Mouse (Mus musculus) myocyte (in vitro differentiated cells): ENCODE data around the gene Wtip. TPM values are rescaled to one million over a fixed set of nuclear protein-coding genes. Genes with fewer than 3 reads are reported as not detected.

Experiments used
- H3K27me3 ChIP-seq: one replicate; pipeline ENCODE4 v1.6.1; 2011; ENCODE audit not compliant: control insufficient read depth, insufficient read depth, insufficient read length
- H3K36me3 ChIP-seq: one replicate; pipeline ENCODE4 v1.6.1; 2011; ENCODE audit not compliant: control insufficient read depth, insufficient read depth
- H3K4me2 ChIP-seq: one replicate; pipeline ENCODE4 v1.6.1; 2011; ENCODE audit warnings: low read depth, control low read depth
- H3K4me3 ChIP-seq: one replicate; pipeline ENCODE4 v1.5.1; 2011; ENCODE audit warnings: mild to moderate bottlenecking, control low read depth, moderate library complexity
- H3K79me2 ChIP-seq: one replicate; pipeline ENCODE4 v1.6.1; 2011; ENCODE audit not compliant: control insufficient read depth, insufficient read depth
- H3ac ChIP-seq: one replicate; pipeline ENCODE4 v1.6.1; 2011; ENCODE audit not compliant: control insufficient read depth, insufficient read length
- CEBPB ChIP-seq: IDR thresholded peaks from 2 replicates; pipeline ENCODE4 v1.6.1; 2011; ENCODE audit warnings: mild to moderate bottlenecking, moderate library complexity; ENCODE audit not compliant: poor library complexity, insufficient read depth, severe bottlenecking
- E2F4 ChIP-seq: IDR thresholded peaks from one replicate; pipeline ENCODE4 v1.6.1; 2011; ENCODE audit warnings: mild to moderate bottlenecking, control low read depth, moderate library complexity; ENCODE audit not compliant: insufficient read depth
- MAX ChIP-seq: IDR thresholded peaks from one replicate; pipeline ENCODE4 v1.6.1; 2011; ENCODE audit warnings: low read depth, mild to moderate bottlenecking, control low read depth
- MYOD1 ChIP-seq, 3 experiments: IDR thresholded peaks; one replicate each; pipeline ENCODE4 v1.6.1; 2011; ENCODE audit warnings: control low read depth in 2 of 3, low read depth in 2 of 3, mild to moderate bottlenecking in 2 of 3, moderate library complexity in 1 of 3; ENCODE audit not compliant: insufficient read length in 2 of 3, control insufficient read depth in 1 of 3
- MYOG ChIP-seq, 3 experiments: IDR thresholded peaks; one replicate each; pipeline ENCODE4 v1.6.1; 2011; ENCODE audit warnings: control low read depth in 2 of 3, low read depth in 2 of 3, mild to moderate bottlenecking in 2 of 3; ENCODE audit not compliant: insufficient read length in 2 of 3, control insufficient read depth in 1 of 3, insufficient read depth in 1 of 3
- POLR2A ChIP-seq: IDR thresholded peaks from one replicate; pipeline ENCODE4 v1.6.1; 2011; ENCODE audit warnings: low read depth, mild to moderate bottlenecking, control low read depth, moderate library complexity; ENCODE audit not compliant: insufficient read length
- POLR2AphosphoS2 ChIP-seq: IDR thresholded peaks from one replicate; pipeline ENCODE4 v1.6.1; 2011; ENCODE audit warnings: low read depth, control low read depth; ENCODE audit not compliant: insufficient read length
- REST ChIP-seq: IDR thresholded peaks from one replicate; pipeline ENCODE4 v1.6.1; 2011; ENCODE audit warnings: mild to moderate bottlenecking, control low read depth, moderate library complexity; ENCODE audit not compliant: insufficient read depth, insufficient read length
- SRF ChIP-seq: IDR thresholded peaks from one replicate; pipeline ENCODE4 v1.6.1; 2011; ENCODE audit warnings: low read depth; ENCODE audit not compliant: control insufficient read depth, insufficient read length
- TCF12 ChIP-seq: IDR thresholded peaks from one replicate; pipeline ENCODE4 v1.6.1; 2011; ENCODE audit warnings: mild to moderate bottlenecking, control low read depth; ENCODE audit not compliant: poor library complexity, insufficient read depth, severe bottlenecking
- TCF3 ChIP-seq: IDR thresholded peaks from one replicate; pipeline ENCODE4 v1.6.1; 2011; ENCODE audit warnings: low read depth, control low read depth; ENCODE audit not compliant: insufficient read length
- USF1 ChIP-seq: IDR thresholded peaks from one replicate; pipeline ENCODE4 v1.6.1; 2011; ENCODE audit warnings: low read depth, mild to moderate bottlenecking, control low read depth, moderate library complexity
- polyA plus RNA-seq: library from polyadenylated mRNA; unstranded; fragments of >200 nt; fragmentation: generic; extraction: Trizol; gene quantifications from one replicate; pipeline ENCODE4 v1.2.1, GENCODE M21; 2012; ENCODE audit warnings: missing spikeins

The Wtip gene
- polyA plus RNA-seq, 1 experiment, result 22.1 TPM

GRCm38 (mm10) chr7:34167766-34168469, 34.9 kb upstream of the Wtip start:
- peaks cover 24% of the 10 kb centered on the region for H3K36me3 ChIP-seq
- TF ChIP-seq TCF12 (no peak), CEBPB (no peak), POLR2AphosphoS2 (no peak)
- peak overlapping the region; percentile 78 for H3K4me2 ChIP-seq
- peak overlapping the region; percentile 57 for H3K4me3 ChIP-seq
- peak overlapping the region; percentile 75 for H3ac ChIP-seq
- H3K79me2 ChIP-seq, result peaks cover 36% of the 10 kb centered on the region
- no peaks in the 10 kb centered on the region for H3K27me3 ChIP-seq

GRCm38 (mm10) chr7:34166850-34167249, 33.8 kb upstream of the Wtip start:
- H3ac ChIP-seq, result no peak overlapping the region
- TF ChIP-seq USF1 (no peak), CEBPB (no peak), E2F4 (no peak), REST (no peak), POLR2A (no peak), SRF (no peak), POLR2AphosphoS2 (no peak), MYOG (IDR thresholded peaks at IDR 0.05; ENCODE audit: control insufficient read depth in 1 of 3, insufficient read depth in 1 of 3, insufficient read length in 2 of 3, low read depth in 2 of 3) (no peak), MYOD1 (IDR thresholded peaks at IDR 0.05; ENCODE audit: control insufficient read depth in 1 of 3, insufficient read length in 2 of 3, low read depth in 2 of 3) (no peak), TCF3 (no peak), MAX (no peak), TCF12 (no peak)
- peaks cover 36% of the 10 kb centered on the region for H3K79me2 ChIP-seq
- no peaks in the 10 kb centered on the region for H3K27me3 ChIP-seq
- peak overlapping the region; percentile 78 for H3K4me2 ChIP-seq
- peak overlapping the region; percentile 57 for H3K4me3 ChIP-seq
- peaks cover 30% of the 10 kb centered on the region for H3K36me3 ChIP-seq

- Histone ChIP-seq H3K4me2 (no peak overlapping the region), H3K27me3 (no peaks in the 10 kb centered on the region), H3K4me3 (peak overlapping the region; percentile 57), H3K36me3 (peaks cover 38% of the 10 kb centered on the region), H3K79me2 (peaks cover 36% of the 10 kb centered on the region), H3ac (no peak overlapping the region)
- TF ChIP-seq TCF3 (no peak), CEBPB (no peak), MAX (no peak), MYOG (IDR thresholded peaks at IDR 0.05; ENCODE audit: control insufficient read depth in 1 of 3, insufficient read depth in 1 of 3, insufficient read length in 2 of 3, low read depth in 2 of 3) (no peak), POLR2A (no peak), REST (no peak), MYOD1 (IDR thresholded peaks at IDR 0.05; ENCODE audit: control insufficient read depth in 1 of 3, insufficient read length in 2 of 3, low read depth in 2 of 3) (no peak), SRF (no peak), E2F4 (no peak), TCF12 (no peak), USF1 (no peak), POLR2AphosphoS2 (no peak)
Measured at GRCm38 (mm10) chr7:34165999-34166398, 32.9 kb upstream of the Wtip start.

- peaks cover 36% of the 10 kb centered on the region for H3K79me2 ChIP-seq
- TF ChIP-seq TCF3, result no peak
- TF ChIP-seq MAX, result no peak
- no peak for TF ChIP-seq POLR2A
- TF ChIP-seq MYOD1 (IDR thresholded peaks at IDR 0.05; ENCODE audit: control insufficient read depth in 1 of 3, insufficient read length in 2 of 3, low read depth in 2 of 3), result no peak
- TF ChIP-seq SRF, result no peak
- TF ChIP-seq MYOG (IDR thresholded peaks at IDR 0.05; ENCODE audit: control insufficient read depth in 1 of 3, insufficient read depth in 1 of 3, insufficient read length in 2 of 3, low read depth in 2 of 3), result no peak
- no peak for TF ChIP-seq E2F4
- no peak overlapping the region for H3K4me2 ChIP-seq
- H3K4me3 ChIP-seq, result no peak overlapping the region
- no peak overlapping the region for H3ac ChIP-seq
- peaks cover 49% of the 10 kb centered on the region for H3K36me3 ChIP-seq
- H3K27me3 ChIP-seq, result no peaks in the 10 kb centered on the region
Measured at GRCm38 (mm10) chr7:34164671-34165070, 31.6 kb upstream of the Wtip start.

DNA sequence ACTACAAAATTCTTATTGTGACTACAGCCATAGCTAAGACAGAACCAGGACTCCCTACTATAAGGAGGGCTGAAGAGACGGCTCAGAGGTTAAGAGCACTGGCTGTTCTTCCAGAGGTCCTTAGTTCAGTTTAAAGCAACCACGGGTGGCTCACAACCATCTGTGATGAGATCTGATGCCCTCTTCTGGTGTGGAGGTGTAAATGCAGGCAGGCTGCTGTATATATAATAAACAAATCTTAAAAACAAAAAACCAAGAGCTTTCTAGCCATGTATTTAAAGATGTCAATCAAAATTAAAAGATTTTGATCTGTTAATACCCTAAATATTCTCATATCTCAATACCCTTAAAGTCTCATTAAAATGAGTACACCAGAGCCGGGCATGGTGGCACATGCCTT, 26.1 kb upstream of the Wtip start:
- Histone ChIP-seq H3K4me2 (no peak overlapping the region), H3K27me3 (no peaks in the 10 kb centered on the region), H3ac (no peak overlapping the region), H3K36me3 (peaks cover 69% of the 10 kb centered on the region), H3K4me3 (no peak overlapping the region), H3K79me2 (no peaks in the 10 kb centered on the region)
- TF ChIP-seq CEBPB, result no peak
- TF ChIP-seq TCF3, result no peak
- TF ChIP-seq POLR2A, result no peak
- TF ChIP-seq TCF12, result no peak
- no peak for TF ChIP-seq MYOD1 (IDR thresholded peaks at IDR 0.05; ENCODE audit: control insufficient read depth in 1 of 3, insufficient read length in 2 of 3, low read depth in 2 of 3)
- no peak for TF ChIP-seq MYOG (IDR thresholded peaks at IDR 0.05; ENCODE audit: control insufficient read depth in 1 of 3, insufficient read depth in 1 of 3, insufficient read length in 2 of 3, low read depth in 2 of 3)
- no peak for TF ChIP-seq REST
- TF ChIP-seq USF1, result no peak
- no peak for TF ChIP-seq POLR2AphosphoS2
- TF ChIP-seq E2F4, result no peak
- TF ChIP-seq SRF, result no peak
- TF ChIP-seq MAX, result no peak
